Mouse (Mus musculus): ENCODE data around the gene Cox17.
A peak's percentile ranks its signal among the peaks of the same experiment; 100 is the strongest.

The Cox17 gene

DNA sequence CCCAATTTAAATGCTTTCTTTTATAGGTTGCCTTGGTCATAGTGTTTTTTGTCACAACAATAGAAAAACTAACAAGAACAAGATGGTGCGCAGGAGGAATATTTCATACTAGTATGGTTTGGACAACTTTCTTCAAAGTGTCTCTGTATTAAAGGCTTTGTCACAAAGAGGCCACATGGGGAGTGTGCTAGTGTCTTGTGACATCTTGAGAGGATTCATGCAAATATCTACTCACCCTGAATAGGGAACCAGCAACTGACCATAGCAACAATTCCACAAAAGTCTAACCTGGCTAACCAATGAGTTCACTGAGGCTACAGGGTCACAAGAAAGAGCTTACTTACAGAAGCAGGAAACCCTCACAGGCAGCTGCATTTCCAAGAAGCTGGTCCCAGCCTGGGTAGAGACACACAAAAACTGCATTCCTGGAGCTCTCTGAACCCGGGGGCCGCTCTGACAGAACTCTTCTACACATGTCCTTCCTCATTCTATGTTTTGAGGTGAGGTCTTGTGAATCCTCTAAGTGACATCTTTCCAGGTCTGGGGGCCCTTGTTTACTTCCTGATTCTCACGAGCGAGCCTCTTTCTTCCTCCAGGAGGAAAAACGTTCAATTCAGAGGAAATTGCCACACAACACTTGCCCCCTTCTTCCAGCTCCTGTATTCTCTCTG is 48.4 kb downstream of the Cox17 start:
- peak; percentile 53 for DNase-seq (ENCODE audit: low read depth)

DNA sequence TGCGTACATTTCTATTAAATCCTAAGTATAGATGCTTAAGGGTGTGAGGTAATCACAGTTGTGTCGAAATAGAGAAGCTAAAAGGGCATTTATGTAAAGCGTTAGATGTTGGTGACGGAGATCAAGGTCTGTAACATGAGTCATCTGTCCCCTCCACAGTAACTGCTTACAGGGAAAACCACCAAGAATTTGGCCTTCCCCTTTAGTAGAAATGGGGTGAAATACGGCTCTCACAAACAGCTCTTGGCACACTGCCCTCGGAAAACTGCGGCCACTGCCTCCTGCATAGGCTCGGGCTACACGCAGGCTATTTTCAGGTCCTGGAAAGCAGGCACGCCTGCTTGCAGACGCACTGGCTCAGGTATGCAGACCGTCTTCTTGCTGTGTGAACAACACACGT is 49.4 kb downstream of the Cox17 start:
- DNase-seq (ENCODE audit: low read depth), result peak; percentile 99

DNA sequence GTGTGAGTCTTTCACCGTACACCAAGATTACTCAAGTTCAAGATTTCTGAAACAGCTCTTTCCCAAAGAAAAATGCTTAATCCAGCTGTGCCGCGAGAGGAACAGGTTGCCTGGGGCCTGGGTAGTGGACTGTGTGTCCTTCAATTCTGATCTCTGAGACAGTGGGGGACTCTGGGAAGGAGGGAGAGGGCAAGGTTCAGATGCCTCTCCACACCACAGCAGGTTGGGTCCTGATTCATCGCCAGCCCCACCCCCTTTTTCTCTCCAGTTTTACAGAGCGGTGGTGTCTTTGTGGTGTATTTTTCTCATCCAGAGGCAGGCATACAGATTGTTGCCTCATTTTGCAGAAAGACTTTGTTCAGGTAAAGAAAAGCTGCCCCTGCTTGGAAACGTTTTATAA is 51.5 kb downstream of the Cox17 start:
- DNase-seq (ENCODE audit: low read depth), result no peak

DNA sequence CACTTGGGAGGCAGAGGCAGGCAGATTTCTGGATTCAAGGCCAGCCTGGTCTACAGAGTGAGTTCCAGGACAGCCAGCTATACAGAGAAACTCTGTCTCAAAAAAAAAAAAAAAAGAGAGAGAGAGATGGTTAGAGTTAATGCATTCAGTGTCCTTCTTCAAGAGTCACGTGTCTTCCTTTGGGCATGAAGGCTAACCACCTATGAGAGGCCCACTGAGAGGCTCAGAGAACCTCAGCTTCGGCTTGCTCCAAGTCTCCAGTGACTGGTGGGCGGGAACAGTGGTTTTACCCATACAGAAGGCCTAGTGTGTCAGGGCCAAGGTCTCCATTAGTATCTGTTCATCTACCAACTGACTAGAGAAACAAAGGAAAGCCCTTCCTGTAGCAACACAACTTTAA is 52.3 kb downstream of the Cox17 start:
- DNase-seq (ENCODE audit: low read depth), result peak; percentile 96

DNA sequence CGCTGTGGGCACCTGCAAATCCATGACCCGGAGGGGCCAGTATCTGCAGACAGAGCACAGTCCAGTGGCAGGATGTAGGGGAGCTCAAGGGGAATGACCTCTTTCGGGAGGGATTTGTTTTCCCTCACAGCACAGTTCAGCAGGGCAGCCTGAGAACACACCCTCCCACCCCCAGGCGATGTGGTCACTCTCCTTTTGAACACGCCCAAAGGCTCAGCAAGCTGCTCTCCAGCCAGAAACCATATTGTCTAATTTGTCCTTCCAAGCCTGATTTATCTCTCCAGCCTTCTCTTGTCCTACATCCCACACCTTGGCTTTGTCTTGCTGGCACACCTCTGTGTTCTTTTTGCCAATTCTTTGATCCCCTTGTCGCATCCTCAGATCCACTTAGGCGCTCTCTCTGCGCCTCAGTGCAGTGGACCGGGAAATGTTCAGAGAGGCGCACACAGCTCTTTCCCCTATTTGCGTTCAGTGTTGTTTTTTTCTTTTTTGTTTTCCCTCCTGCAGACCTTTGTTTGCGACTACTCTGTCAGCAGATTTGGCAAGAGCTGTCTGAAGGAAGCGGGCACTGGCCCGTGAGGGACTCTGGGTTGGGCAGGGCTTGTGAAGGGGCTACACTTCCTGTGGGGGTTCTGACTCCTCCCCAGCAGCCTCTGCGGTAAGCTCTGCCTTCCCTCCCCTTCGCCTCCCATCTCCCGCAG is 52.9 kb downstream of the Cox17 start:
- peak; percentile 84 for DNase-seq (ENCODE audit: low read depth)

DNA sequence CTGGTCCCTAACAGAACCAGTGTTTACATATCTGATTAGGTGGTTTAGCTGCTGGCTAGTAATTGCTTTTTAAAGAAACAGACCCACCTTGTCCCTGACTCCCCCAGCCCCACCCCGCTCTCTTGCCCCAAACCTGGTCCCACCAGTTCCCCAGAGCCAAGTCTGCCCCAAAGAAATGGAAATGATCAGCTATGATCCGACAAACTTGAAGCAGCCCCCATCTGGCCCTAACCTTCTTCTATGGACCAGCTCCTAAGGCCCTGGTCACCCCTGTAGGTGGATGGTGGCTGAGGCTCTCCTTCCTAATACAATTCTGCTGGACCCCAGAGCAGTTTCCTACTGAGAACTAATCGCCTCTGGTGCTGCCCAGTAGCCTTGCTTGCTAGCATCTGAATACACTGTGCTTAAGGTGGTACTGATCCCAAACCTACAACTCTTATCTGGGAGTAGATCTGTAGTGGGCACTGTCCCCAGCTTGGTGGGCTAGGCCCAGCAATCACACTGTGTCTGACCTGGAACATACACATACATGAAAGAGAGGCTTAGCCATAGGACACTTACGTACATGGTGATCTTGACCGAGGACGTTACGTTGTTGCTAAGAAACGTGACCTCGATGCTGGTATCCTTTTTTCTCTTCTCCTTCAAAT is 53.6 kb downstream of the Cox17 start:
- no peak for DNase-seq (ENCODE audit: low read depth)

DNA sequence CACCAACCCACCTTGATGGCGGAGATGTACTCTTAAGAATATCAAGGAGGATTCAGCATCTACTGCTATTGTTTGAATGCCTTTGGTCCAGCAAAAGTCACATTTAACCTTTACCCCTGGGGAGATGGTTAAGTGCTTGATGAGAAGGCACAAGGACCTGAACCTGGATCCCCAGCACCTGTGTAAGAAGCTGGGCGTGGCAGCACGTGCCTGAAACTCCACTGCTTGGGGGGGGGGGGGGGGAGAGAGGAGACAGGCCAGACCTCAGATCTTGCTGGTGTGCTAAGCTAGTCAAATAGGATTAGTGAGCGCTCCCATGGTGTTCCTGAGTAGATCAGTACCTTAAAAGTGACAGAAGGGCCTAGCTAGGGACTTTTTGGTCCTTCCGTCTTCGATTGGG is 54.7 kb downstream of the Cox17 start:
- no peak for DNase-seq (ENCODE audit: low read depth)

Measured in 416B (cell line).